Mouse (Mus musculus): Measurements from ENCODE around the gene Tbxas1.

DNA sequence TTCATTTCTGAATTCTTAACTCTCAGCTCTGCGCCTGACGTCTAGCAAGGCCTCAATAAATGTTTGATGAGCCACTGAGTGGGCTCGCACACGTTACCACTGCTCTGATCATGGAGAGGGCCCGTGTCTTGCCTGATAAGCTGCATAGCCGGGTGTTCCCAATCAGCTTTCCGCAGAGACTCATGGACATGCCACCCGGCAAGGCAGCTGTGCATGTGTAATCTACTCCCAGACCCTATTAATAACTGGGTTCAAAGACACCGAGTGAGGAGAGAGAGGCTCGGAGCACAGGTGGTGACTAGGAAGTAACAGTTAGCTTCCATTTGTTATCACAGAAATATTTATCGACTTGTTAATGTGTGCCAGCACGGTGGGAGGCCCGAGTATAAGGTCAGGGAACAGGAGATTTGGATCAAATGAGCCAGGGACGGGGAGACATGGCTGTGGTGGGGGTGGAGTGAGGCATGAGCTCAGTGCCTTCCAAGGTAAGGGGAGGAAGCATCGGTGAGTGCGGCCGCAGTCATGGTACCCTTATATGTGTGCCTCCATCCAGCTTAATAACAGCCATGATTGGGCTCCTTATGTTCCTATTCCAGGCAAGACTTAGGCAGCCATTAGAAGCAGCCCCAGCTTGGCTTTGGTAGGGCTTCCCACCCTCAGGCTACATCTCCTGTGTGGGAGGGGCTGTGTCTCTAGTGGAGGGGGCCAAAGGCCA, 46.0 kb downstream of the Tbxas1 start:
- TF ChIP-seq MAFK (IDR thresholded peaks at IDR 0.05; ENCODE audit: insufficient replicate concordance, low read length) (no peak), CTCF (conservative IDR thresholded peaks at IDR 0.05 in 1 of 2, IDR thresholded peaks at IDR 0.05 in 1 of 2; ENCODE audit: low read depth in 2 of 2, low read length in 2 of 2) (no peak), CHD1 (IDR thresholded peaks at IDR 0.05; ENCODE audit: low read depth, low read length) (no peak), POLR2A (IDR thresholded peaks at IDR 0.05; ENCODE audit: low read depth, low read length) (no peak), HCFC1 (IDR thresholded peaks at IDR 0.05; ENCODE audit: low read depth, low read length) (no peak), SIN3A (IDR thresholded peaks at IDR 0.05; ENCODE audit: low read length) (no peak), USF1 (IDR thresholded peaks at IDR 0.05; ENCODE audit: low read depth, low read length) (no peak), ZC3H11A (IDR thresholded peaks at IDR 0.05; ENCODE audit: low read depth, low read length) (no peak), POLR2AphosphoS2 (IDR thresholded peaks at IDR 0.05; ENCODE audit: low read depth, low read length) (no peak), EP300 (IDR thresholded peaks at IDR 0.05; ENCODE audit: low read length) (no peak), GABPA (IDR thresholded peaks at IDR 0.05; ENCODE audit: insufficient replicate concordance, low read depth, low read length) (no peak)

Measured in CH12.LX (cell line).